Mouse (Mus musculus) embryonic facial prominence, embryonic 11.5 days (tissue): Measurements from ENCODE around the gene Gm3488. TPM values are rescaled to one million over a fixed set of nuclear protein-coding genes. Genes with fewer than 3 reads are reported as not detected.
"Not testable (repeated sequence)": the region's sequence is repeated elsewhere in the genome, so short reads cannot be mapped to it uniquely, and the experiment has no call there.

Experiments used
- ATAC-seq: fragments of 200-750 bp; cut with Nextera tagmentation; replicated peaks from 2 replicates; pipeline ENCODE4 v1.8.0; 2017; ENCODE audit warnings: low read depth; ENCODE audit not compliant: insufficient number of reproducible peaks, low FRiP score, low TSS enrichment
- DNase-seq: peaks from one replicate; pipeline ENCODE4 v3.0.0-alpha.2; 2015; ENCODE audit warnings: low spot score
- H3K27ac ChIP-seq: fragments of 300-500 bp; sonication (generic); replicated peaks from 2 replicates; pipeline ENCODE4 v1.5.1; 2014; ENCODE audit warnings: mild to moderate bottlenecking, low read depth, low read length, control low read depth
- H3K27me3 ChIP-seq: fragments of 300-500 bp; sonication (generic); 2 replicates; pipeline ENCODE4 v1.6.1; 2014; ENCODE audit warnings: mild to moderate bottlenecking, low read length, moderate library complexity, mixed read lengths; ENCODE audit not compliant: control insufficient read depth, insufficient read depth
- H3K36me3 ChIP-seq: fragments of 300-500 bp; sonication (generic); replicated peaks from 2 replicates; pipeline ENCODE4 v1.6.1; 2014; ENCODE audit warnings: low read depth, mild to moderate bottlenecking, low read length, moderate library complexity, mixed read lengths; ENCODE audit not compliant: control insufficient read depth, insufficient read depth
- H3K4me1 ChIP-seq: fragments of 300-500 bp; sonication (generic); 2 replicates; pipeline ENCODE4 v1.6.1; 2014; ENCODE audit warnings: low read length, mixed read lengths; ENCODE audit not compliant: control insufficient read depth, insufficient read depth
- H3K4me2 ChIP-seq: fragments of 300-500 bp; sonication (generic); 2 replicates; pipeline ENCODE4 v1.6.1; 2014; ENCODE audit warnings: low read depth, mild to moderate bottlenecking, control low read depth, low read length, moderate library complexity
- H3K4me3 ChIP-seq: fragments of 300-500 bp; sonication (generic); 2 replicates; pipeline ENCODE4 v1.5.1; 2014; ENCODE audit warnings: low read depth, low read length, control low read depth
- H3K9ac ChIP-seq: fragments of 300-500 bp; sonication (generic); replicated peaks from 2 replicates; pipeline ENCODE4 v1.6.1; 2014; ENCODE audit warnings: mild to moderate bottlenecking, control low read depth, low read length
- H3K9me3 ChIP-seq: fragments of 300-500 bp; sonication (generic); replicated peaks from 2 replicates; pipeline ENCODE4 v1.6.1; 2016; ENCODE audit warnings: mild to moderate bottlenecking, low read length, inconsistent platforms, mixed read lengths; ENCODE audit not compliant: control insufficient read depth
- WGBS: fragments of 180-500 bp; shearing (Covaris S2); extraction: QIAGEN DNeasy Blood & Tissue Kit; methylation state at CpG from one replicate; pipeline ENCODE4 v1.1.7; 2014; 5-methylcytosine and 5-hydroxymethylcytosine counted together
- polyA plus RNA-seq: library from polyadenylated mRNA; unstranded; fragments of >200 nt; fragmentation: Nextera tagmentation; extraction: Ambion mirVana; gene quantifications from 2 replicates; pipeline ENCODE4 v1.2.1, GENCODE M21; 2014

The Gm3488 gene
- polyA plus RNA-seq = 1.9 and 2.8 TPM in 2 replicates

GRCm38 (mm10) chr14:5501374-5501773 lies at the start of gene Gm3488:
Gene Gm3488 (plus strand): TSS chr14:5501674.
- not testable (repeated sequence) for ATAC-seq, H3K27me3 ChIP-seq, H3K4me1 ChIP-seq, H3K4me3 ChIP-seq, H3K27ac ChIP-seq, H3K4me2 ChIP-seq, H3K9me3 ChIP-seq, H3K9ac ChIP-seq, H3K36me3 ChIP-seq, DNase-seq
- no CpG with 5 or more reads among the region's 35 CpGs for WGBS

- not testable (repeated sequence) for H3K36me3 ChIP-seq, H3K9me3 ChIP-seq, DNase-seq, ATAC-seq, H3K4me3 ChIP-seq, H3K4me2 ChIP-seq, H3K4me1 ChIP-seq, H3K27me3 ChIP-seq, H3K27ac ChIP-seq, H3K9ac ChIP-seq
- no CpG with 5 or more reads among the region's 3 CpGs for WGBS
Measured at GRCm38 (mm10) chr14:5455367-5455766, 46.1 kb upstream of the Gm3488 start, which contains the start of gene Gm3194. Gene Gm3194 (minus strand): TSS chr14:5455467.

GRCm38 (mm10) chr14:5460469-5460868 lies 41.0 kb upstream of the Gm3488 start:
- H3K27ac ChIP-seq, H3K9me3 ChIP-seq, H3K9ac ChIP-seq, H3K36me3 ChIP-seq, H3K4me2 ChIP-seq, DNase-seq, H3K4me1 ChIP-seq, H3K4me3 ChIP-seq, H3K27me3 ChIP-seq, ATAC-seq: not testable (repeated sequence)
- no CpG with 5 or more reads among the region's 19 CpGs for WGBS

GRCm38 (mm10) chr14:5477730-5478129 lies 23.7 kb upstream of the Gm3488 start, which contains the start of gene Gm8246:
Gene Gm8246 (minus strand): TSS chr14:5477830.
- not testable (repeated sequence) for ATAC-seq, H3K27me3 ChIP-seq, H3K9ac ChIP-seq, H3K9me3 ChIP-seq, H3K36me3 ChIP-seq, H3K4me1 ChIP-seq, DNase-seq, H3K27ac ChIP-seq, H3K4me2 ChIP-seq, H3K4me3 ChIP-seq
- no CpG with 5 or more reads among the region's 3 CpGs for WGBS

- not testable (repeated sequence) for H3K4me2 ChIP-seq, H3K9me3 ChIP-seq, H3K36me3 ChIP-seq, H3K27ac ChIP-seq, H3K4me3 ChIP-seq, H3K27me3 ChIP-seq, H3K4me1 ChIP-seq, DNase-seq, H3K9ac ChIP-seq, ATAC-seq
- WGBS = 91% methylated on average over 4 of the region's 5 CpGs
Measured at GRCm38 (mm10) chr14:5483907-5484306, 17.6 kb upstream of the Gm3488 start, which contains the start of gene Gm3187. Gene Gm3187 (plus strand): TSS chr14:5484207.

GRCm38 (mm10) chr14:5538196-5538595 lies 36.7 kb downstream of the Gm3488 start, which contains the start of gene Gm3532:
Gene Gm3532 (plus strand): TSS chr14:5538496.
- not testable (repeated sequence) for H3K4me2 ChIP-seq, H3K4me1 ChIP-seq, H3K36me3 ChIP-seq, H3K27ac ChIP-seq, ATAC-seq, DNase-seq, H3K9me3 ChIP-seq, H3K4me3 ChIP-seq, H3K27me3 ChIP-seq, H3K9ac ChIP-seq
- WGBS = no CpG with 5 or more reads among the region's 2 CpGs

Other genes starting within 250 kb of the Gm3488 start
- gene Gm3526, start 241.1 kb upstream of the Gm3488 start, polyA plus RNA-seq = not detected in 2 replicates
- not detected in 2 replicates for gene Gm3542, start 166.7 kb upstream of the Gm3488 start, polyA plus RNA-seq
- not detected in 2 replicates for gene Gm3500, start 112.6 kb upstream of the Gm3488 start, polyA plus RNA-seq
- gene Gm3194, start 46.2 kb upstream of the Gm3488 start, polyA plus RNA-seq = 1.2 and 1.7 TPM in 2 replicates
- not detected in 2 replicates for gene Gm8246, start 23.8 kb upstream of the Gm3488 start, polyA plus RNA-seq
- gene Gm3187, start 17.5 kb upstream of the Gm3488 start, polyA plus RNA-seq = not detected in 2 replicates
- gene Gm3532, start 36.8 kb downstream of the Gm3488 start, polyA plus RNA-seq = not detected in 2 replicates
- not detected in 2 replicates for gene Gm8265, start 131.4 kb downstream of the Gm3488 start, polyA plus RNA-seq
- not detected in 2 replicates for gene Gm9603, start 185.8 kb downstream of the Gm3488 start, polyA plus RNA-seq
- gene Gm3373, start 239.9 kb downstream of the Gm3488 start, polyA plus RNA-seq = 0.17 and 0.46 TPM in 2 replicates